Mouse (Mus musculus) G1E (cell line): ENCODE measurements around the gene Gm10439. TPM values are rescaled to one million over a fixed set of nuclear protein-coding genes. Genes with fewer than 3 reads are reported as not detected.
"Not testable (repeated sequence)": the region's sequence is repeated elsewhere in the genome, so short reads cannot be mapped to it uniquely, and the experiment has no call there.

ENCODE experiments used
- ATAC-seq: 2 replicates; pipeline ENCODE4 v1.8.0; 2016; ENCODE audit warnings: mild to moderate bottlenecking; ENCODE audit not compliant: insufficient number of reproducible peaks, poor library complexity, low FRiP score, severe bottlenecking; ENCODE audit errors: extremely low read depth
- DNase-seq: peaks from one replicate; pipeline ENCODE4 v3.0.0; 2012; ENCODE audit warnings: low spot score
- H3K27me3 ChIP-seq: 2 replicates; pipeline ENCODE4 v1.6.1; 2012; ENCODE audit warnings: mild to moderate bottlenecking, low read length, inconsistent platforms; ENCODE audit not compliant: insufficient read depth
- H3K36me3 ChIP-seq: replicated peaks from 2 replicates; pipeline ENCODE3; 2012; ENCODE audit warnings: mild to moderate bottlenecking, inconsistent platforms
- H3K4me1 ChIP-seq: 2 replicates; pipeline ENCODE4 v1.6.1; 2012; ENCODE audit warnings: low read depth, low read length, inconsistent platforms, mixed read lengths; ENCODE audit not compliant: insufficient read depth
- H3K4me3 ChIP-seq: 2 replicates; pipeline ENCODE4 v1.5.1; 2012; ENCODE audit warnings: low read depth, mild to moderate bottlenecking, inconsistent platforms, low read length, moderate library complexity, mixed read lengths
- H3K9me3 ChIP-seq: replicated peaks from 2 replicates; pipeline ENCODE4 v1.6.1; 2012; ENCODE audit warnings: inconsistent platforms
- polyA plus RNA-seq: library from polyadenylated mRNA; stranded (reverse); fragments of >175 nt; gene quantifications from 2 replicates; pipeline ENCODE4 v1.2.3, GENCODE M21; 2012
- total RNA-seq, 2 experiments: library from RNA; stranded (forward) in 1 of 2; stranded (reverse) in 1 of 2; fragments of 200-1000 nt in 1 of 2; fragments of >200 nt in 1 of 2; fragmentation: Nextera tagmentation in 1 of 2; gene quantifications; 2 replicates each; pipeline ENCODE4 v1.2.3; 2014 to 2017

Gm10439 gene
- total RNA-seq (2014; fragmentation: Nextera tagmentation) (not detected in 2 replicates), total RNA-seq (2017) (not detected in 2 replicates), polyA plus RNA-seq (not detected in 2 replicates)

DNA sequence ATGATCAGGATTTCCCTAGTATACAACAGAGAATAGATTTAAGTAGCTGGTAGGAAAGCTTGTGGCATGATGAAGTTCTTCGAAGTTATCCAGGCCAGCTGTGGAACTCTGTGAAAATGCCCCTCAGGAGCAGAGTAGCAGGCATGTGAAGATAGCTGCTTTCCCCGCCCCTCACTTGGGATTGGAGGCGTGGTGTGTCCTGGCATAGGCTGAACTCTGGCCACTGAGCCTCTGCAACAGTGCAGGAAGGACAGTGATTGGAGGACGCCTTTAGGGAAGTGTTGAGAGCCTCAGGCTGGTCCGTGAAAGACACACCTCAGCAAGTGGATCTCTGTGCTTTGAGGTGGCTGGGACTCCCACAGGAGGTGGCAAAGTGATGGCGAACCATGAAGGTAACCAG lies at the start of gene Gm10439:
Gene Gm10439, plus strand, starts transcription at position 301 of the 400 bp plus-strand sequence.
- not testable (repeated sequence) for H3K36me3 ChIP-seq, H3K9me3 ChIP-seq, H3K4me3 ChIP-seq, DNase-seq, H3K27me3 ChIP-seq, H3K4me1 ChIP-seq, ATAC-seq

Other genes starting within 250 kb of the Gm10439 start
- gene Gm15085, start 147.0 kb upstream of the Gm10439 start, total RNA-seq (2014; fragmentation: Nextera tagmentation): not detected in 2 replicates
- not detected in 2 replicates for gene Gm15085, start 147.0 kb upstream of the Gm10439 start, total RNA-seq (2017)
- not detected in 2 replicates for gene Gm15085, start 147.0 kb upstream of the Gm10439 start, polyA plus RNA-seq
- gene Gm15097, start 189.9 kb downstream of the Gm10439 start, total RNA-seq (2014; fragmentation: Nextera tagmentation): not detected in 2 replicates
- gene Gm15097, start 189.9 kb downstream of the Gm10439 start, total RNA-seq (2017): not detected in 2 replicates
- gene Gm15097, start 189.9 kb downstream of the Gm10439 start, polyA plus RNA-seq: not detected in 2 replicates